Mouse (Mus musculus): ENCODE results near the gene B3galt6.

GRCm38 (mm10) chr4:155955491-155955890 lies 37.0 kb downstream of the B3galt6 start:
- TF ChIP-seq CTCF (IDR thresholded peaks at IDR 0.05; ENCODE audit: low read depth) (no peak), EP300 (optimal IDR thresholded peaks at IDR 0.05) (no peak)

Measured in stomach, postnatal 0 days (tissue).